In the genomic region with DNA sequence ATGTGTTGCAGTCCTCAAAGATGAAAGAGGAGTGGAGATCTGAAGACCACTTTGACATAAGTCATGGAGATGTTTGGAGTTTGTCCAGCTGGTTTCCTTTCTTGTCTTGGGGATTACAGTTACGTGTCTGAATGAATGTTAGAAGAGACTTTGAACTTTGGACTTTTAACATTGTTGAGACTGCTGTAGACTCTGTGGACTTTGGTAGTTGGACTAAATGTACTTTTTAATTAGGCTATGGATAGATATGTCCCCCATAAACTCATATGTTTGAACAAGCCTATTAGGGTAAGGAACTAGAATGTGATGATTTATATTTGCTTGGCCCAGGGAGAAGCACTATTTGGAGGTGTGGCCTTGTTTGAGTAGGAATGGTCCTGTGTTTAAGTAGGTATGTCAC, we compare ENCODE assay signal across 24 mouse cellular contexts.
"Had no signal": no experiment of that assay in that cellular context is flagged by ENCODE, and none has a peak within 500 bp of the region (broad histone marks: within the 10 kb centered on the region; RNA-seq: fewer than 3 reads in every experiment).

No protein-coding gene starts in this region.

- ATAC-seq: hindbrain, postnatal 0 days; liver, embryonic 12.5 days had no signal

- H3K9me3 ChIP-seq: heart, embryonic 13.5 days; heart, embryonic 15.5 days; hindbrain, embryonic 13.5 days; hindbrain, embryonic 15.5 days; kidney, embryonic 15.5 days; limb, embryonic 13.5 days; limb, embryonic 15.5 days; liver, embryonic 12.5 days had no signal

- H3K4me3 ChIP-seq: gastrocnemius, adult 2 months; heart, adult 2 months; heart, embryonic 13.5 days; heart, embryonic 15.5 days; hindbrain, embryonic 13.5 days; hindbrain, embryonic 15.5 days; kidney, embryonic 15.5 days; layer of hippocampus, adult 2 months; left cerebral cortex, adult 2 months; limb, embryonic 13.5 days; limb, embryonic 15.5 days; liver, embryonic 12.5 days had no signal

- DNase-seq: gastrocnemius, adult 2 months; gastrocnemius, postnatal 10 days; gastrocnemius, postnatal 25 days; heart, adult 2 months; heart, postnatal 14 days; heart, postnatal 36 days; kidney, adult 8-10 months; kidney, postnatal 25 days; kidney, postnatal 4 days; left cerebral cortex, postnatal 4 days had no signal

- H3K9ac ChIP-seq: heart, embryonic 13.5 days; heart, embryonic 15.5 days; hindbrain, embryonic 13.5 days; hindbrain, embryonic 15.5 days; kidney, embryonic 15.5 days; limb, embryonic 13.5 days; limb, embryonic 15.5 days; liver, embryonic 12.5 days; liver, embryonic 14.5 days had no signal

- H3K27ac ChIP-seq: gastrocnemius, adult 2 months; heart, adult 2 months; heart, embryonic 13.5 days; heart, embryonic 15.5 days; hindbrain, embryonic 13.5 days; hindbrain, embryonic 15.5 days; hindbrain, postnatal 0 days; kidney, embryonic 15.5 days; kidney, postnatal 0 days; layer of hippocampus, adult 2 months; left cerebral cortex, adult 2 months; limb, embryonic 13.5 days; limb, embryonic 15.5 days; liver, embryonic 12.5 days; liver, embryonic 14.5 days had no signal

- H3K27me3 ChIP-seq: heart, embryonic 13.5 days; heart, embryonic 15.5 days; hindbrain, embryonic 13.5 days; hindbrain, embryonic 15.5 days; kidney, embryonic 15.5 days; limb, embryonic 13.5 days; limb, embryonic 15.5 days; liver, embryonic 12.5 days had no signal

- H3K36me3 ChIP-seq: heart, embryonic 13.5 days; heart, embryonic 15.5 days; hindbrain, embryonic 13.5 days; hindbrain, embryonic 15.5 days; kidney, embryonic 15.5 days; limb, embryonic 13.5 days; limb, embryonic 15.5 days; liver, embryonic 12.5 days had no signal

- H3K4me1 ChIP-seq: heart, embryonic 13.5 days; heart, embryonic 15.5 days; hindbrain, embryonic 13.5 days; hindbrain, embryonic 15.5 days; kidney, embryonic 15.5 days; limb, embryonic 13.5 days; limb, embryonic 15.5 days; liver, embryonic 12.5 days had no signal

- H3K4me2 ChIP-seq: heart, embryonic 11.5 days; heart, embryonic 13.5 days; heart, embryonic 15.5 days; hindbrain, embryonic 13.5 days; hindbrain, embryonic 15.5 days; kidney, embryonic 15.5 days; limb, embryonic 13.5 days; limb, embryonic 15.5 days; liver, embryonic 12.5 days had no signal
